Mouse (Mus musculus) embryonic facial prominence, embryonic 12.5 days (tissue): ENCODE results near the gene Mtmr12. TPM values are rescaled to one million over a fixed set of nuclear protein-coding genes. Genes with fewer than 3 reads are reported as not detected.

Experiments used
- ATAC-seq: fragments of 200-750 bp; cut with Nextera tagmentation; 2 replicates; pipeline ENCODE4 v1.8.0; 2017; ENCODE audit not compliant: insufficient number of reproducible peaks, insufficient read depth, low FRiP score, low TSS enrichment
- H3K27ac ChIP-seq: fragments of 300-500 bp; sonication (generic); 2 replicates; pipeline ENCODE4 v1.5.1; 2016; ENCODE audit warnings: mild to moderate bottlenecking
- H3K27me3 ChIP-seq: fragments of 300-500 bp; sonication (generic); 2 replicates; pipeline ENCODE4 v1.6.1; 2016; ENCODE audit warnings: mild to moderate bottlenecking, moderate library complexity
- H3K36me3 ChIP-seq: fragments of 300-500 bp; sonication (generic); 2 replicates; pipeline ENCODE4 v1.6.1; 2016; ENCODE audit warnings: mild to moderate bottlenecking
- H3K4me1 ChIP-seq: fragments of 300-500 bp; sonication (generic); 2 replicates; pipeline ENCODE4 v1.6.1; 2016
- H3K4me2 ChIP-seq: fragments of 300-500 bp; sonication (generic); replicated peaks from 2 replicates; pipeline ENCODE4 v1.6.1; 2016; ENCODE audit warnings: mild to moderate bottlenecking, moderate library complexity
- H3K4me3 ChIP-seq: fragments of 300-500 bp; sonication (generic); 2 replicates; pipeline ENCODE4 v1.5.1; 2016; ENCODE audit warnings: mild to moderate bottlenecking
- H3K9ac ChIP-seq: fragments of 300-500 bp; sonication (generic); 2 replicates; pipeline ENCODE4 v1.6.1; 2016; ENCODE audit warnings: mild to moderate bottlenecking, moderate library complexity
- H3K9me3 ChIP-seq: fragments of 300-500 bp; sonication (generic); 2 replicates; pipeline ENCODE4 v1.6.1; 2016; ENCODE audit warnings: mild to moderate bottlenecking, moderate library complexity
- WGBS: fragments of 180-500 bp; shearing (Covaris S2); methylation state at CpG from one replicate; pipeline ENCODE4 v1.1.7; 2016; 5-methylcytosine and 5-hydroxymethylcytosine counted together
- polyA plus RNA-seq: library from polyadenylated mRNA; unstranded; fragments of >200 nt; fragmentation: Nextera tagmentation; extraction: Ambion mirVana; gene quantifications from 2 replicates; pipeline ENCODE4 v1.2.1, GENCODE M21; 2016

Mtmr12 gene
- polyA plus RNA-seq, 1 experiment from 2014 or later = 20.1 TPM

DNA sequence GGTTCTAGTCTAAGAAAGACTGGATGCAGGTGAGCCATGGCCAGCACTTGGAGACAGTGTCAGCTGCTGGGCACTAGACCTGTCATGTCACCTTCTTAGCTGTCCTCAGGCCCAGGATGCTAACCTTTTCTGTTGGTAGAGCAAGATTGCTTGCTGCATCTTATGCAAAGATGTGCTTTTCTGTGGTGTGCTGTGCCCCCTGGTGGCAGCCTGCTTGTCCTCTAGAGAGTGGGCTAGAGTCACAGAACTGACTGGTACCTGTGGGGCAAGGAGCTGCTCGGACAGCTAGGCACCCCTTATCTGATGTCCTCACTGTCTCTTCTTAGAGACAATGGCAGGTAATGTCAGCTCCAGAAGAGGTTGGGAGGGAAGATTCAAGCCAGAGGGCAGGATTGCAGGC lies 63.2 kb downstream of the Mtmr12 start:
- Histone ChIP-seq H3K27ac (no peak overlapping the region), H3K36me3 (peaks cover 80% of the 10 kb centered on the region), H3K9me3 (no peaks in the 10 kb centered on the region), H3K4me1 (no peaks in the 10 kb centered on the region), H3K27me3 (no peaks in the 10 kb centered on the region), H3K4me2 (no peak overlapping the region), H3K9ac (no peak overlapping the region), H3K4me3 (no peak overlapping the region)
- 52% methylated on average over 1 of the region's 1 CpGs for WGBS
- ATAC-seq = no peak

- Histone ChIP-seq H3K4me2 (no peak overlapping the region), H3K36me3 (peaks cover 48% of the 10 kb centered on the region), H3K9me3 (no peaks in the 10 kb centered on the region), H3K4me3 (no peak overlapping the region), H3K27me3 (no peaks in the 10 kb centered on the region), H3K27ac (no peak overlapping the region), H3K4me1 (no peaks in the 10 kb centered on the region), H3K9ac (no peak overlapping the region)
- 87% methylated on average over 9 of the region's 9 CpGs for WGBS
- ATAC-seq = no peak
These were observed 66.5 kb downstream of the Mtmr12 start for GRCm38 (mm10) chr15:12271340-12271739.

DNA sequence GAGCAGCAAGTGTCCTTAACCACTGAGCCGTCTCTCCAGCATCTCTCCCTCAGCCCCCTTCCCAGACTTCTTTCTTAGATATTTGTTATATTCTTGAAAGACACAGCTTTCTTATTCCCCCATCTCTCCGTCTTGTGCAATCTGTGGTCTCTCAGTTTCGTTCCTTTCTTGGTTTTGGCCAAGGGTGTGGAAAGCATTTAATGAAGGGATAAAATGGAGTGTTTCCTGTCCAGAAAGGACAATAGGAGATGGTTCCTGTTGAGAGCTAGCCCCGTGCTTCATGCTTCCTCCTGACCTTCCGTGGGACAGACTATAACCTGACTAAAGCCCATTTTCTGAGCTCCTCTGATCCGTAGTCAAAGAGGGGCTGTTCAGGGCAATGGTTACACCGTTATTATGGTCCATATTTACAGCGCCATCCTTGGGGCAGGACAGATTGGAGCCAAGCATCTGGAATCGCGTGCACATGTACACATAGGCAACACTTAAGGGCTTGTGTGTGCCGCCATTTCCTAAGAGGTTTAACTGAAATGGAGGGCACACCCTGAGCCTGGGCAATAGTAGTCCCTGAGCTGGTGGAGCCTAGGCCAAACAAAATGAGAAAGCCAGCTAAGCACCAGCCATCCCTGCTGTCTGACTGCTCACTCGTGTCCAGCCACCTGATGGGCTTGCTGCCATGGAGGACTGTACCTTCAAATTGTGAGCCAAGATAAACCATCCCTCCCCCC lies 68.7 kb downstream of the Mtmr12 start:
- Histone ChIP-seq H3K36me3 (peaks cover 31% of the 10 kb centered on the region), H3K4me1 (no peaks in the 10 kb centered on the region), H3K4me3 (no peak overlapping the region), H3K4me2 (no peak overlapping the region), H3K9me3 (no peaks in the 10 kb centered on the region), H3K27me3 (no peaks in the 10 kb centered on the region), H3K9ac (no peak overlapping the region), H3K27ac (no peak overlapping the region)
- WGBS = 85% methylated on average over 12 of the region's 12 CpGs
- ATAC-seq = no peak

DNA sequence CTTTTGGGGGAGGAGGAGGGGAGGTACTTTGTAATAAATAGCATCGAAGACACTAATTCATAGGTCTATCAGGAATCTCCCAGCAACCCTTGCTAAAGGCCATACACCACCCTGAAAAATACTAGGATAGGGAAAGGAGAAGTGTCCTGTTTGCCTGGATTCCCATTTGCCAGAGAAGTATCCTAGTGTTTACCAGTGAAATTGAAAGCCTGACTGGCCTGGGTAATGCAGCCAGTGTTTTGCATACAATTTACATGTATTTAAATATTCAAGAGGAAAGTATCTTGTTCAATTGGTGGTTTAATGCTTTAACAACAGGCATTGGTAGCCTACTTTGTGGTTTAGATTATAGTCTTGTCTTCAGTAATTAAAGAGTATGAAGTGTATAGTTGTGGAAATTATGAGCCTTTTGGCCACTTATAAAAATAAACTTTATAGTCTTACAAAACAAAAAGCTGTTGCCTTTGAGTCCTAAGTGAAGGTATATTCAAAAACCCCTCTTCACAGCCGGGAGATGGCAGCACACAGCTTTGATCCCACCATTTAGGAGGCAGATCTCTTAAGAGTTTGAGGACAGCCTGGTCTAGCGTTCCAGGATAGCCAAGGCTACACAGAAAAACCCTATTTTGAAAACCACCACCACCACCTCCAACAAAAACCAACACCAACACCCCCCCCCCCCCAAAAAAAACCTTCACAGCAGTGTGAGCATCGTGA lies 69.4 kb downstream of the Mtmr12 start:
- H3K9me3 ChIP-seq = no peaks in the 10 kb centered on the region
- H3K27ac ChIP-seq = no peak overlapping the region
- no peaks in the 10 kb centered on the region for H3K4me1 ChIP-seq
- peaks cover 24% of the 10 kb centered on the region for H3K36me3 ChIP-seq
- no peaks in the 10 kb centered on the region for H3K27me3 ChIP-seq
- no peak overlapping the region for H3K4me2 ChIP-seq
- no peak for ATAC-seq
- WGBS = 72% methylated on average over 4 of the region's 4 CpGs
- H3K4me3 ChIP-seq = no peak overlapping the region
- H3K9ac ChIP-seq = no peak overlapping the region

GRCm38 (mm10) chr15:12275091-12275623 lies 70.3 kb downstream of the Mtmr12 start:
- 77% methylated on average over 4 of the region's 4 CpGs for WGBS
- no peaks in the 10 kb centered on the region for H3K4me1 ChIP-seq
- H3K4me2 ChIP-seq = no peak overlapping the region
- no peaks in the 10 kb centered on the region for H3K9me3 ChIP-seq
- no peak overlapping the region for H3K27ac ChIP-seq
- H3K4me3 ChIP-seq = no peak overlapping the region
- no peaks in the 10 kb centered on the region for H3K27me3 ChIP-seq
- H3K36me3 ChIP-seq = peaks cover 16% of the 10 kb centered on the region
- no peak for ATAC-seq
- no peak overlapping the region for H3K9ac ChIP-seq

DNA sequence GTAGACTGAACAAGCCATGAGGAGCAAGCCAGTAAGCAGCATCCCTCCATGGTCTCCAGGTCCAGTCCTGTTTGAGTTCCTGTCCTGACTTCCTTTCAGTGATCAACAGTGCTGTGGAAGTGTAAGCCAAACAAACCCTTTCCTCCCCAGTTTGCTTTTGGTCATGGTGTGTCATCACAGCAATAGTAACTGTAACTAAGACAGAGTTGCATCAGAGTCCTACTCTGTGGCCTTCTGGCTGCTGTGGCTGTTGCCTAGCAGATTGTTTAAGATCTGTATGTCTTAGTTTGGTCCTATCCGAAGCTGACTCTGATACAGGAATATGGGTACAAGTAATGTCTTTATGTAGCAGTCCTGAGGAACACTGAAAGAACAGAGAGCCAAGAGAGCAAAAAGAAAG lies 75.0 kb downstream of the Mtmr12 start:
- 94% methylated on average over 1 of the region's 1 CpGs for WGBS
- Histone ChIP-seq H3K27ac (no peak overlapping the region), H3K4me1 (no peaks in the 10 kb centered on the region), H3K4me2 (no peak overlapping the region), H3K27me3 (no peaks in the 10 kb centered on the region), H3K36me3 (no peaks in the 10 kb centered on the region), H3K4me3 (no peak overlapping the region), H3K9ac (no peak overlapping the region), H3K9me3 (no peaks in the 10 kb centered on the region)
- no peak for ATAC-seq

- Histone ChIP-seq H3K9ac (no peak overlapping the region), H3K27ac (no peak overlapping the region), H3K27me3 (no peaks in the 10 kb centered on the region), H3K4me2 (no peak overlapping the region), H3K36me3 (no peaks in the 10 kb centered on the region), H3K4me3 (no peak overlapping the region), H3K4me1 (no peaks in the 10 kb centered on the region), H3K9me3 (no peaks in the 10 kb centered on the region)
- WGBS = 68% methylated on average over 6 of the region's 6 CpGs
- no peak for ATAC-seq
These were observed 80.1 kb downstream of the Mtmr12 start for GRCm38 (mm10) chr15:12284794-12285534.

GRCm38 (mm10) chr15:12285535-12285809 lies 80.6 kb downstream of the Mtmr12 start:
- H3K4me3 ChIP-seq = no peak overlapping the region
- no peak overlapping the region for H3K27ac ChIP-seq
- no peaks in the 10 kb centered on the region for H3K27me3 ChIP-seq
- 71% methylated on average over 5 of the region's 5 CpGs for WGBS
- no peaks in the 10 kb centered on the region for H3K9me3 ChIP-seq
- no peaks in the 10 kb centered on the region for H3K36me3 ChIP-seq
- H3K4me2 ChIP-seq = no peak overlapping the region
- H3K4me1 ChIP-seq = no peaks in the 10 kb centered on the region
- ATAC-seq = no peak
- no peak overlapping the region for H3K9ac ChIP-seq

DNA sequence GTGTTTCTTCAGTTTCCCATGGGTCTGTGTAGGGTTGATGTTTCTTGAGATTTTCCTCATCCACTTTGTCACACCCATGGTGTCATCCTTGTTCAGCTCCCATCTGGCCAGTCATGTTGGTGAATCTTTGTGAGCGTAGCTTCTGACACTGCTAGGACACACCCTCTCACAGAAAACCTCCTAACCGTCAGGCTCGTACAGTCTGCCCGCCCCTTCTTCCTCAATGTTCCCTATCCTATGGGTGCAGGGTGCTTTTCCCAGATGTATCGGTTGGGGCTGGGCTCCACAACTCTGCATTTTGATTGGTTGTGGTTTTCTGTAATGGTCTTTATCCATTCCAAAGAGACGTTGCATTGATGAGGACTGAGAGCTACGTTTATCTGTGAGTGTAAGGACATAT lies 85.5 kb downstream of the Mtmr12 start:
- no peaks in the 10 kb centered on the region for H3K4me1 ChIP-seq
- 83% methylated on average over 7 of the region's 7 CpGs for WGBS
- no peak overlapping the region for H3K9ac ChIP-seq
- no peaks in the 10 kb centered on the region for H3K36me3 ChIP-seq
- H3K9me3 ChIP-seq = no peaks in the 10 kb centered on the region
- ATAC-seq = no peak
- no peaks in the 10 kb centered on the region for H3K27me3 ChIP-seq
- no peak overlapping the region for H3K4me3 ChIP-seq
- no peak overlapping the region for H3K27ac ChIP-seq
- H3K4me2 ChIP-seq = no peak overlapping the region

- no peak overlapping the region for H3K4me2 ChIP-seq
- no peaks in the 10 kb centered on the region for H3K4me1 ChIP-seq
- no peak overlapping the region for H3K4me3 ChIP-seq
- no peaks in the 10 kb centered on the region for H3K36me3 ChIP-seq
- no peak overlapping the region for H3K9ac ChIP-seq
- no peak for ATAC-seq
- no peaks in the 10 kb centered on the region for H3K27me3 ChIP-seq
- 91% methylated on average over 2 of the region's 2 CpGs for WGBS
- H3K9me3 ChIP-seq = no peaks in the 10 kb centered on the region
- H3K27ac ChIP-seq = no peak overlapping the region
These were observed 86.9 kb downstream of the Mtmr12 start for GRCm38 (mm10) chr15:12291757-12292156.

- H3K36me3 ChIP-seq = no peaks in the 10 kb centered on the region
- H3K27ac ChIP-seq = no peak overlapping the region
- 67% methylated on average over 2 of the region's 2 CpGs for WGBS
- H3K4me1 ChIP-seq = no peaks in the 10 kb centered on the region
- H3K9me3 ChIP-seq = no peaks in the 10 kb centered on the region
- no peak overlapping the region for H3K9ac ChIP-seq
- no peaks in the 10 kb centered on the region for H3K27me3 ChIP-seq
- H3K4me3 ChIP-seq = no peak overlapping the region
- no peak for ATAC-seq
- H3K4me2 ChIP-seq = no peak overlapping the region
These were observed 91.4 kb downstream of the Mtmr12 start for GRCm38 (mm10) chr15:12296228-12296627.

DNA sequence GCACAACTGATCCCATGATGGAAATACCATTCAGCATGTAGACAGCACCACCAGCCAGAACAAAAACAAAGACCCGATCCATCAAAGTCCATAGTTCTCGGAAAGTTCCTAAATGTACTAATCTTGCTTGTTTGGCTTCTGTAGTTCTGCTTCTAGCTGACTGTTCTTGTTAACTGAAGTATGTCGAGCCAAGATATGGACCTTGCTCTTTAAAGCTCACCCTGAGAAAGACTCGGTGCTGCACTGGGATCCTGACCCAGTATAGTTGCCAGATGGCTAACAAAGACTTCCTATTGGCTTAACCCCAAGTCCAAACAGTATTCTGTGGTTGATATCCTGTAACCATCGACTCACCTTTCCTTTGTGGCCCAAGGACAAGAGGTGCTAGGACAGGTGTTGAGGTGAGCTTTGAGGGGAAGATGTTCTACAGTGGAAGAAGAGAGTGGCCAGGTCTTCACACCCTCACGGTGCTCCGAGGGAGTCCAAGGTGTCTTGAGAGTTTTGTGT lies 93.5 kb downstream of the Mtmr12 start:
- 83% methylated on average over 7 of the region's 7 CpGs for WGBS
- no peak for ATAC-seq

More for the DNA sequence above, 93.5 kb downstream of the Mtmr12 start:
- Histone ChIP-seq H3K4me3 (no peak overlapping the region), H3K27ac (no peak overlapping the region), H3K9ac (no peak overlapping the region), H3K4me1 (no peaks in the 10 kb centered on the region), H3K27me3 (no peaks in the 10 kb centered on the region), H3K4me2 (no peak overlapping the region), H3K36me3 (no peaks in the 10 kb centered on the region), H3K9me3 (no peaks in the 10 kb centered on the region)
